Mouse (Mus musculus): ENCODE results near the gene Scaf4. TPM values are rescaled to one million over a fixed set of nuclear protein-coding genes. Genes with fewer than 3 reads are reported as not detected.
A peak's percentile ranks its signal among the peaks of the same experiment; 100 is the strongest.

Gene Scaf4
- total RNA-seq, 1 experiment from 2014 or later: 54.4 TPM

DNA sequence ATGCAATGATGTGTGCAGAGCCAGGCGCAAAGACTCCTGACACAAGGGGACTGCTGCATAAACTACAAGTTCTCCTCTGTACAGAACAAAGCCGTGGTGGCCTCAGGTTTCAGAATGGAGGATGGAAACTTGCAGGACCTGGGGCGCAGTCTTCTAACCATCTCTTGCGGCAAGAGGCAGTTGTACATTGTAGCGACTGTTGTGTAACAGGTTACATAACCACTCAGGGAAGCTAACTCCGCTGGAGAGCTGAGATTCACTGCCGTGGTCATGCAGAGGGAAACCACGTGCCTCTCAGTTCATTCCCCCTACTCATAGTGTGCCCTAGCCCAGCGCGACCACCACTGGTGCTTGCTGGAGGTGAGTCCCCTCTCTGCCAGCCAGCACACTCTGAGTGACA lies 85.1 kb downstream of the Scaf4 start:
- DNase-seq: no peak

DNA sequence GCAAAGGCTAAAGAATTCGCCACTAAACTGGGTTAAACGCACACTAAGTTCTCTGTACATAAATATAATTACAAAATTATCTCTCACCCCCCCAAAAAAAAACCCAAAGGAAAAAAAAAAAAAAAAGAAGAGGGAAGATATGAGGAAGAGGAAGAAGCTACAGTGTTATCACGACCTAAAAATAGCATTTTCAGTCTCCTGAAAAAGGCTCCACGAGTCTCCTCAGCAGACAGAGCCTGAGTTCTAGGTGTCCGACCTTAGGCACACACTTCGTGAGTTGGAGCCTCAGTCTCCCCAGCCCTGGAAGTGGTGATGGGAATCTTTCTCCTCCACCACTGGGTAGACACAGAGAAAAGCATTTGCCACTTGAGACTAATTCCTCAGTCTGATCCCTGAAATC lies 85.7 kb downstream of the Scaf4 start:
- no peak for DNase-seq

DNA sequence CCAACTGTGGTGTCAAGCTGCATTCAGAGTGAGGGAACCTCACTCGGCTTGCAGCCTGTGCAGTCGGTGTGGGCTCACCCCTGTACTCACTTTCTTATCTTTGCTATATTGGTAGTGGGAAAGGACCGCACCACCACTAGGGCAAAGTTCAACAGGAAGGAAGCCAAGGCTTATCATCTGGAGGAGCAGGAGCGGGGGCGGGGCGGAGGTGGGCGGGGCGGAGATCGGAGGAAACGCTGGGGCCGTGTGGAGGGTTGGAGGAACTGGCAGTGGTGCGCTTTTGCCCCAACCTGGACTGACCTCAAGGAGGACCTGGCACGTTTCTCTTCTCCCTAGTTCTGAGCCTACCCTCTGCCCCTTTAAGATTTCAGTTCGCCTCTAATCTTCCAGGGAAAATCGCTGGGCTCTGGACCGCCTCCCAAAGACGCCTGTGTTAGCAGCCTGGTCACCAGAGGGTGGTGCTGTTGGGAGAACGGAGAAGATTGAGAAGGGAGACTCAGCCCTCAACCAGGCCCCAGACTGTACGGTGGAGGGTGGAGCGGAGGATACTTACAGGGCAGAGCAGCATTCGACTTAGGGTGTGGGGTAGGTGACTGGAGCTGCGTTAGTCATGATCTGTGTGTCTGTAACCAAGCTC lies 86.8 kb downstream of the Scaf4 start:
- peak; percentile 72 for DNase-seq

DNA sequence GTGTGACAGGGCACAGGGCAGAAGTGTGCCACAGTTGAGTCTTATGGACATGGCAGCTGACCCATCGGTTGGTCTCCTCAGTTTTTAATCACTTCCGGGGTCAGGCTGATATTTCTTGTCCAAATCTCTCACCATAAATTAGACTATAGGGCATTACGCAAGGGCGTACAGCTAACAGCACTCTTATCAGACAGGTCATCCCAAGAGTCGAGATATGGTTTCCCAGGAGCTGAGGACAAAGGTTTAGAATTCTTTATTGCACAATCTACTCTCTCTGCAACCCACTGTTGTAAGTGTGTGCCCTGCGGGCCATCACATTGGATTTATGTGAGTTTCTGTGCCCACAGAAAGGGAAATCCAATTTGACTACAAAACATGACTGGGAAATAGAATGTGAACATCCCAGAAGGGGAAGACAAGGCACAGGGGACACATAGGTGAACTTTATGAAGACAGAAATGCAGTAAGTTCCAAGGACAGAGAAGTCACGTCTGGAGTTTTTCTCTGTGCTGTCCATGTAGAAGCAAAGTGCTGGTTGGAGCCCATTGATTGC lies 87.5 kb downstream of the Scaf4 start:
- no peak for DNase-seq

DNA sequence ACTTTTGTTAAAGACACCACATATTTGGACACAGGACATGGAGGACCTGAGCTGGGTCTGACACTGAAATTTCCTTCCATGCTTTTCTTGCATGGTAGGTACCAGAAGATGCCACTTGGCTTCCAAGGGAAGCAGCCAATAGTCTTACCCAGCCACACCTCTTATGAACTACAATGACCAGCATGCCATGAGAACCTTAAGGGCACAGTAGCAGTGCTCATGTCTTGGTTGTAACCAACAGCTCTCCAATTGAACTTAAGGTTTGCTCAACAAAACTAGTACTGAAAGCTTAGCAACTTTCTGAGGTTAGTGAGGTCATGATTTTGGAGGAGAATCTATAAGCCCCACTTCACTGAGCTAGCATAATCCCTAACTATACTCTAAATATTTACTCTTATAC lies 90.6 kb downstream of the Scaf4 start:
- no peak for DNase-seq

DNA sequence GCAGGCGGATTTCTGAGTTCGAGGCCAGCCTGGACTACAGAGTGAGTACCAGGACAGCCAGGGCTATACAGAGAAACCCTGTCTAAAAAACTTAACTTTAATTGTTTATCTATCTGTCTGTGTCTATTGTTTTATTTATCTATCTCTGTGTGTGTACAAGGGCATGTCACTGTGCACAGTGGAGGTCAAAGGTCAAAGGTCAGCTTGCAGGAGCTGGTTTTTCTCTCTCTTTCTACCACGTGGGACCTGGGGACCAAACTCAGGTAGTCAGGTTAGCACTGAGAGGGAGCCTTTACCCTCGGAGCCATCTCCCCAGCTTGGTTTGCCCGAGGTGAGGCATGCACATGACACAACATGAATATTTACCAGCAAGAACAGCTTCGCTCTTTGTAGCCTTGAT lies 93.0 kb downstream of the Scaf4 start:
- DNase-seq: no peak

DNA sequence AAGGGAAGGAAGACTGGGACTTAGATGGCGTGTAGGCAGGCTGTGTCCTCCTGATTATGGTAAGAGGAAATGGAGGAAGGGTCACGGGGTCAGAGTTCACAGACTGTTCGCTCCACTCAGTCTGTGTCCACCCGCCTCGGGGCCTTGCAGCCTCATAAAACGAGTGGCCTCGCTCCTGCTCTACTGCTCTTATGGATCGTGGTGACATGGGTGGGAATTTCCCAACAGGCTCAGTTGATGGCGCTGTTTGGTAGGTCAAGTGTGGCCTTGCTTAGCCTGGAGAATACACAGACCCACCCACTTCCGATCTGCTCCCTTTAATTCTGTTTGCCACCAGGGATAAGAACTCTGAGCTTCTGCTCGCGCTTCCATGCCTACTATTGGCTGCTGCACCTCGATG lies 96.8 kb downstream of the Scaf4 start:
- DNase-seq: peak; percentile 26

DNA sequence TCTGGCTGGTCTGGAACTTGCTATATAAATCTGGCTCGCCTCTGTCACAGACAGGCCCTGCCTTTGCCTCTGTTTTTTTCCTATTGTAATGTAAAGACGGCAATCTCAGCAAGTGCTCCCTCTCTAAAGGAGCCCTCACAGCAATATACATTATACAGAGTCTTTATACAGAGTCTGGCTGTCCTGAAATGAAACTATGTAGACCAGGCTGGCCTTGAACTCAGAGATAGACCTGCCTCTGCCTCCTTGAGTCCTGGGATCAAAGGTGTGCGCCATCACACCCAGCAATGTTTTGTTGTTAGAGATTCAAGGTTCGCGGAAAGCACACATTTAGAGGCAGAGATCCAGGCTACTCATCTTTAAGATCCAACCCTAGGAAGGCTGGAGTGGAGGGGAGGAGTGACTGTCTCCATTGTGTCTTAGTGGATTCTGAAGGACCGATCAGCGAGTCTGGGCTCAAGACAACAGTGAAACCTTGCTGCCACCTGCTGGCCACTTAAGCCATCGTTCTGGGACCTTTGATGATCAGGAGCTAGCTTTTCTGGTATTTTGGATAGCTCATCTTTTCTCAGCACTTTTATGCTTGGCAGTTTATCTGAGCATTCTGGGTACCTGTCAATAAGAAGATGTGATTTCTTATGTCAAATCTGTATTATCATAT lies 98.2 kb downstream of the Scaf4 start:
- peak; percentile 81 for DNase-seq

DNA sequence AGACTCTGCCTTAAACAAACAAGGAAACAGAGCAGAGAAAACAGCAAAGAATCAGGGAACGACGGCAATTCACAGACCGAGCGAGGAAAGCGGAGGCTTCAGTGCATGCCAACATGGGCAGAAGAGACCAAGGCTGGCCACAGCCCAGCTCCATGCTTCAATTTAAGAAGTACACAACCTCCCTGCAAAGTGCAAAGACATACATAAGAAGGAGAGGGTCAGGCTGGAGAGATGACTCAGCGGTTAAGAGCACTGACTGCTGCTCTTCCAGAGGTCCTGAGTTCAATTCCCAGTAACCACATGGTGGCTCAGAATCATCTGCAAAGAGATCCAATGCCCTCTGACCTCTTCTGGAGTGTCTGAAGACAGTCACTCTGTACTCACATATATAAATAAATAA lies 100.2 kb downstream of the Scaf4 start:
- DNase-seq: no peak

DNA sequence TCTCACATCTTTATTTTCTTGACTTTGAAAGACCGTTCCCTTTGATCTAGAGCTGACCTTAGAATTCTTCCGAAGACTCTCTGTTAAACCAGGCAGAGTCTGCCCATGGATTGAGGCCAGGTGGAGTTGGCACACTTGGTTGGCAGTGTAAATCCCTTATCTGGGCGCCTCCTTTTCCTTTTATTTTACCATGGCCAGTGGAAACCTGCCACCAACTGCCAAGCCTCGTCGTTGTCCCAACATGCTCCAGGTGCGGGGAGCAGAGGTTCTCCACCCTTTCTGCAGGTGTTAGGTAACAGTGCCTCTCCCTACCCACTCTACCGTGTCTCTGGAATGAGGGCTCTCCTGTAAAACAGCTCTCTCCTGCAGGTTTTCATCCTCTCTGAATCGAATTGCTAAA lies 102.6 kb downstream of the Scaf4 start:
- DNase-seq: peak; percentile 50

DNA sequence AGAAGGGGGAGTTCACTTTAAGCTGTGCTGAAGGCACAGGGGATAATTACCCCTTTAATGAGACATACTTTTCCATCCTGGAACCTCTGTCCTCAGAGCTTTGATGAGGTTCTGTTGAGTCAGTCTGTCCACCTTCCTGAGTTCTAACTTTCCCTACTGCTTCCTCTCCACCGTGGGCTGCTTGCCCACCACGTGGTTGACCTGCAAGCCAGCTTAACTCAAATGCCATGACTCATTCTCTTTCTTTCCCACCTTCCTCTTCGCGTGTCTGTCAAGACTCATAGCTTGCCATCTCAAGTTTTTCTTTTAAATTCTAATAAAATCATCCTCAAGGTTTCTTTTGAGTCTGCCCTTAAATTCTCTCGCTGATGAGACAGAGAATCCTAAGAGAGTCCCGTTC lies 103.3 kb downstream of the Scaf4 start:
- no peak for DNase-seq

DNA sequence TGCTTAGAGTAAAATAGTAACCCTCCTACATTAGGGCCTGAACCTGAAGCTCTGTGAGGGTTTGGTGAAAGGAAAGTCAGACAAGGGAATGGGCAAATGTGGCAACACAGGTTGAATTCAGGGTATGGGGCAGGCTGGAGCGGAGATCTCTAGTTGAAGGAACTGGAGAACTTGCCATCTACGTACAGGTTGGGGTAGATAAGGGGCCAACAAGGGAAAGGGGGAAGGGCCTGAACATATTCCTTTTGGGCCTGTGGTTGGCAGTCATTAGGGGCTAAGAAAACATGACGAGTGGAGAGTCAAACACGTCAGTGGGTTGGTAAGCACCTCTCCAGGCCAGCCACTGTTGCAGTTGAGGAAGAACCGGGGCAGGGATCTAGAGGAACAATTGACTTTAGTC lies 104.4 kb downstream of the Scaf4 start:
- DNase-seq: no peak

DNA sequence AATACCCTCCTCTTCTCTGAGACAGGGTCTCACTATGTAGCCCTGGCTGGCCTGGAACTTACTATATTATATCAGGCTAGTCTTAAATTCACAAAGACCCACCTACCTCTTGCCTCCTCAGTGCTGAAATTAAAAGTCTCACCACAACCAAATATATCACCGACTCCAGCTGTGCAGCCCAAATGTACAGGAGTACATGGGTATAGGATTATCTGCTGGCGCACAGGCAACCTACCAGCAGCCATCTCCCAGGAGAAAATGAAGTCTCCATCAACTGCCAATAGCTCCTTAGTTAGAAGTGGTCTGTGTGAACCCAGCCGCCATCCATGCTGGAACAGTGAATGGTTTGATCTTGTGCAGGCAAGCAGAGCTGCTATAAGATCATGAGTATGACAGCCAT lies 105.9 kb downstream of the Scaf4 start:
- DNase-seq: no peak

DNA sequence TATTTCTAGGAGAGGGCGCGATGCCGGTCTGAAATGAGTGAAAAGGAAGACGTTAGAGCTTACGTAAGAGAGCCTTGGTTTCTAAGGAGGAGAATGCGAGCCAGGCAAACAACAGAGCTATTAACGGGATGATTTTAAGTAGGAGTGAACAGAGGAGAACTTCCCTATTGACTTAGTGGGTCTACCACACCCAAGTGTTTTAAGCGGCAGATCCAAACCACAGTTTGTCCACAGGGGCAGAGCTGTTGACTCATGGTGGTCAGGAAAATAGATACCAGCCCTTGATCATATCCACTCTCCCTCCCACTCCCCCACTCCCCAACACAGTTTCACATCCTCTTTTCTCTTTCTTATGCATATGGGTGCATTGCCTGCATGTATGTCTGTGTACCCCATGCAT lies 106.9 kb downstream of the Scaf4 start:
- no peak for DNase-seq

DNA sequence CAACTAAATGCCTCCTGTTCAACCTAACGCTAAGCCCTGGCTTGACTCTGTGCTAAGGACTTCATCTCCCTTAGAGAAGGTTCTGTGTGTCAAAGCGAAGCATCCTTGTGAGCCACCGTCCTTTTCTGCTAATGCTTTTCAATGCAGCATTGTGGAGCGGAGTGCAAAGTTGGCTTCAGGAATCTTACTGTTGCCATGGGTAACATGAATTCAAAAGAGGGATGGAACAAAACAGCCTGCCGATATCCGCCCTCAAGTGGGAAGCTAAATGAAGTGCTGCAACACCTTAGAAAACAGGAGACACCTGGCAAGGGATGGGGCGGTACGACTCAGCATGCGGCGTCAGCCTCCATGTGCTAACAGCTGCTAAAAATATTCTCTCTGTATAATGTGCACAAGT lies 107.8 kb downstream of the Scaf4 start:
- no peak for DNase-seq

Other genes with a start within 250 kb of the Scaf4 start
- gene Tiam1, start 140.7 kb downstream of the Scaf4 start, total RNA-seq (2021): 80.4 and 89.0 TPM in 2 replicates
- 1,418 and 1,524 TPM in 2 replicates for gene Sod1, start 63.7 kb downstream of the Scaf4 start, total RNA-seq (2021)
- 5.9 and 6.3 TPM in 2 replicates for gene Hunk, start 101.5 kb upstream of the Scaf4 start, total RNA-seq (2021)